Mouse (Mus musculus): ENCODE data around the gene Flna.

DNA sequence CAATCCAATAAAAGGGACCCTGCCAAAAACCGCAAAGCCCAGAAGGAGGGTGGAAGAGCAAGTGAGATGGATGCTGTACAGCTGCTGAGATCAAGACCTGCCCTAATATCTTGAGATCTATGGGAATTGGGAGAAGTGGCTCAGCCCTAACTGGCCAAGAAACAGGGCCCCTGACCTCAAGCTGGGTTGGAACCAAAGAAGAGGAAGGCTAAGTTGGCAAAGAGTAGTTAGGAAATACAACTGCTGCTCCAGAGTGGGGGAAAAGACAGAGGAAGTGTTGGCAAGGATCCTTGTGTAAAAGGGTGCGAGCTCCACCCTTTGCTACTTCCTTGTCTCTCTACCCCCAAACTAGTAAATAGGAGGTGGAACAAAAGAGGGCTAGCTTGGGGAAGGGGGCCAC, 6.2 kb downstream of the Flna start:
- no peak for TF ChIP-seq CTCF (IDR thresholded peaks at IDR 0.05; ENCODE audit: low read depth)
- no peak for TF ChIP-seq EP300 (IDR thresholded peaks at IDR 0.05; ENCODE audit: low read depth)

Measured in heart, postnatal 0 days (tissue).